Mouse (Mus musculus): ENCODE measurements around the gene Gm4969. TPM values are rescaled to one million over a fixed set of nuclear protein-coding genes. Genes with fewer than 3 reads are reported as not detected.
A peak's percentile ranks its signal among the peaks of the same experiment; 100 is the strongest.

Gene Gm4969
- 3.9 and 4.9 TPM in 2 replicates for polyA plus RNA-seq (2015; fragmentation: Nextera tagmentation; extraction: Ambion mirVana)

- H3K36me3 ChIP-seq (ENCODE audit: control insufficient read depth, insufficient read depth) = no peaks in the 10 kb centered on the region
- 0 out of 2 replicates have a peak, but pooled peaks cover 4% of the 10 kb centered on the region for H3K9me3 ChIP-seq (ENCODE audit: control insufficient read depth, low read length)
- peak; percentile 26 for ATAC-seq
- peak within 1 kb of the TSS; percentile 63 for H3K4me2 ChIP-seq (ENCODE audit: low read length)
- H3K4me1 ChIP-seq (replicated peaks; ENCODE audit: control insufficient read depth, insufficient read depth, low read length) = peaks cover 21% of the 10 kb centered on the region
- no peaks in the 10 kb centered on the region for H3K27me3 ChIP-seq (replicated peaks; ENCODE audit: control insufficient read depth, insufficient read depth, low read length)
- no peak within 1 kb of the TSS for H3K27ac ChIP-seq (ENCODE audit: low read length)
- WGBS = 20% methylated on average over 60 of the region's 64 CpGs
- H3K4me3 ChIP-seq (replicated peaks; ENCODE audit: low read length) = peak within 1 kb of the TSS; percentile 39
- H3K9ac ChIP-seq (replicated peaks; ENCODE audit: low read depth, low read length) = peak within 1 kb of the TSS; percentile 23; the same call in 1 of the 2 replicates
Observed at GRCm38 (mm10) chr7:19118028-19118771, at the start of gene Gm4969. Gm4969 (minus strand) TSS chr7:19118368.

GRCm38 (mm10) chr7:19166990-19167389 is 48.8 kb upstream of the Gm4969 start:
- H3K36me3 ChIP-seq (ENCODE audit: control insufficient read depth, insufficient read depth) = no peaks in the 10 kb centered on the region

GRCm38 (mm10) chr7:19165656-19166423 is 47.7 kb upstream of the Gm4969 start, which contains the start of gene Gipr:
Gipr (minus strand) TSS chr7:19166127.
- peak; percentile 48 for ATAC-seq
- Histone ChIP-seq H3K27me3 (replicated peaks; ENCODE audit: control insufficient read depth, insufficient read depth, low read length) (no peaks in the 10 kb centered on the region), H3K9ac (replicated peaks; ENCODE audit: low read depth, low read length) (peak within 1 kb of the TSS; percentile 53), H3K36me3 (ENCODE audit: control insufficient read depth, insufficient read depth) (no peaks in the 10 kb centered on the region), H3K9me3 (ENCODE audit: control insufficient read depth, low read length) (peaks cover 3% of the 10 kb centered on the region; the same call in 1 of the 2 replicates), H3K4me2 (ENCODE audit: low read length) (peak within 1 kb of the TSS; percentile 53), H3K27ac (ENCODE audit: low read length) (peak within 1 kb of the TSS; percentile 84), H3K4me3 (replicated peaks; ENCODE audit: low read length) (peak within 1 kb of the TSS; percentile 33), H3K4me1 (replicated peaks; ENCODE audit: control insufficient read depth, insufficient read depth, low read length) (peaks cover 37% of the 10 kb centered on the region)
- WGBS = 10% methylated on average over 14 of the region's 14 CpGs

More at GRCm38 (mm10) chr7:19166990-19167389, 48.8 kb upstream of the Gm4969 start:
- H3K27ac ChIP-seq (ENCODE audit: low read length) = no peak overlapping the region
- H3K9me3 ChIP-seq (ENCODE audit: control insufficient read depth, low read length) = peaks cover 3% of the 10 kb centered on the region; the same call in 1 of the 2 replicates
- H3K4me1 ChIP-seq (replicated peaks; ENCODE audit: control insufficient read depth, insufficient read depth, low read length) = peaks cover 41% of the 10 kb centered on the region
- H3K27me3 ChIP-seq (replicated peaks; ENCODE audit: control insufficient read depth, insufficient read depth, low read length) = no peaks in the 10 kb centered on the region
- H3K9ac ChIP-seq (replicated peaks; ENCODE audit: low read depth, low read length) = no peak overlapping the region
- no peak overlapping the region for H3K4me2 ChIP-seq (ENCODE audit: low read length)
- no peak for ATAC-seq
- no peak overlapping the region for H3K4me3 ChIP-seq (replicated peaks; ENCODE audit: low read length)
- 85% methylated on average over 3 of the region's 3 CpGs for WGBS

- H3K4me1 ChIP-seq (replicated peaks; ENCODE audit: control insufficient read depth, insufficient read depth, low read length) = peaks cover 38% of the 10 kb centered on the region
- ATAC-seq = no peak
- no peaks in the 10 kb centered on the region; the same call in 1 of the 2 replicates for H3K27me3 ChIP-seq (replicated peaks; ENCODE audit: control insufficient read depth, insufficient read depth, low read length)
- peaks cover 3% of the 10 kb centered on the region; the same call in 1 of the 2 replicates for H3K9me3 ChIP-seq (ENCODE audit: control insufficient read depth, low read length)
- no peak overlapping the region for H3K9ac ChIP-seq (replicated peaks; ENCODE audit: low read depth, low read length)
- no peaks in the 10 kb centered on the region for H3K36me3 ChIP-seq (ENCODE audit: control insufficient read depth, insufficient read depth)
- peak overlapping the region; percentile 33 for H3K4me3 ChIP-seq (replicated peaks; ENCODE audit: low read length)
- no peak overlapping the region for H3K27ac ChIP-seq (ENCODE audit: low read length)
- peak overlapping the region; percentile 53 for H3K4me2 ChIP-seq (ENCODE audit: low read length)
- WGBS = 2% methylated on average over 13 of the region's 13 CpGs
Observed at GRCm38 (mm10) chr7:19164978-19165377, 46.8 kb upstream of the Gm4969 start.

GRCm38 (mm10) chr7:19164189-19164588 is 46.0 kb upstream of the Gm4969 start:
- peak overlapping the region; percentile 4; the same call in 1 of the 2 replicates for H3K4me3 ChIP-seq (replicated peaks; ENCODE audit: low read length)

GRCm38 (mm10) chr7:19163752-19164151 is 45.6 kb upstream of the Gm4969 start:
- peak overlapping the region; percentile 53; the same call in 1 of the 2 replicates for H3K4me2 ChIP-seq (ENCODE audit: low read length)
- no peaks in the 10 kb centered on the region for H3K36me3 ChIP-seq (ENCODE audit: control insufficient read depth, insufficient read depth)
- no peak for ATAC-seq
- H3K27ac ChIP-seq (ENCODE audit: low read length) = no peak overlapping the region
- H3K4me3 ChIP-seq (replicated peaks; ENCODE audit: low read length) = no peak overlapping the region
- H3K4me1 ChIP-seq (replicated peaks; ENCODE audit: control insufficient read depth, insufficient read depth, low read length) = peaks cover 40% of the 10 kb centered on the region
- H3K27me3 ChIP-seq (replicated peaks; ENCODE audit: control insufficient read depth, insufficient read depth, low read length) = peaks cover 4% of the 10 kb centered on the region; the same call in 1 of the 2 replicates
- WGBS = 28% methylated on average over 12 of the region's 12 CpGs
- no peak overlapping the region for H3K9ac ChIP-seq (replicated peaks; ENCODE audit: low read depth, low read length)
- peaks cover 3% of the 10 kb centered on the region; the same call in 1 of the 2 replicates for H3K9me3 ChIP-seq (ENCODE audit: control insufficient read depth, low read length)

More at GRCm38 (mm10) chr7:19164189-19164588, 46.0 kb upstream of the Gm4969 start:
- H3K9ac ChIP-seq (replicated peaks; ENCODE audit: low read depth, low read length) = no peak overlapping the region
- H3K27me3 ChIP-seq (replicated peaks; ENCODE audit: control insufficient read depth, insufficient read depth, low read length) = peaks cover 4% of the 10 kb centered on the region; the same call in 1 of the 2 replicates
- ATAC-seq = peak; percentile 17; the same call in 1 of the 2 replicates
- H3K36me3 ChIP-seq (ENCODE audit: control insufficient read depth, insufficient read depth) = no peaks in the 10 kb centered on the region
- H3K9me3 ChIP-seq (ENCODE audit: control insufficient read depth, low read length) = peaks cover 3% of the 10 kb centered on the region; the same call in 1 of the 2 replicates
- H3K4me1 ChIP-seq (replicated peaks; ENCODE audit: control insufficient read depth, insufficient read depth, low read length) = peaks cover 38% of the 10 kb centered on the region
- H3K27ac ChIP-seq (ENCODE audit: low read length) = no peak overlapping the region
- under 1% methylated on average over 6 of the region's 6 CpGs for WGBS
- peak overlapping the region; percentile 53 for H3K4me2 ChIP-seq (ENCODE audit: low read length)

- Histone ChIP-seq H3K4me3 (replicated peaks; ENCODE audit: low read length) (no peak overlapping the region), H3K4me1 (replicated peaks; ENCODE audit: control insufficient read depth, insufficient read depth, low read length) (peaks cover 42% of the 10 kb centered on the region)
Observed at GRCm38 (mm10) chr7:19162928-19163327, 44.8 kb upstream of the Gm4969 start.

GRCm38 (mm10) chr7:19160115-19160514 is 41.9 kb upstream of the Gm4969 start:
- no peak overlapping the region for H3K27ac ChIP-seq (ENCODE audit: low read length)
- under 1% methylated on average over 20 of the region's 20 CpGs for WGBS
- peaks cover 4% of the 10 kb centered on the region; the same call in 1 of the 2 replicates for H3K27me3 ChIP-seq (replicated peaks; ENCODE audit: control insufficient read depth, insufficient read depth, low read length)
- H3K36me3 ChIP-seq (ENCODE audit: control insufficient read depth, insufficient read depth) = no peaks in the 10 kb centered on the region
- ATAC-seq = peak; percentile 14; the same call in 1 of the 2 replicates
- H3K4me2 ChIP-seq (ENCODE audit: low read length) = peak overlapping the region; percentile 37
- H3K9ac ChIP-seq (replicated peaks; ENCODE audit: low read depth, low read length) = peak overlapping the region; percentile 3; the same call in 1 of the 2 replicates
- peaks cover 44% of the 10 kb centered on the region for H3K4me1 ChIP-seq (replicated peaks; ENCODE audit: control insufficient read depth, insufficient read depth, low read length)
- H3K4me3 ChIP-seq (replicated peaks; ENCODE audit: low read length) = peak overlapping the region; percentile 27
- no peaks in the 10 kb centered on the region for H3K9me3 ChIP-seq (ENCODE audit: control insufficient read depth, low read length)

More at GRCm38 (mm10) chr7:19162928-19163327, 44.8 kb upstream of the Gm4969 start:
- Histone ChIP-seq H3K4me2 (ENCODE audit: low read length) (no peak overlapping the region), H3K9ac (replicated peaks; ENCODE audit: low read depth, low read length) (no peak overlapping the region), H3K27me3 (replicated peaks; ENCODE audit: control insufficient read depth, insufficient read depth, low read length) (peaks cover 4% of the 10 kb centered on the region; the same call in 1 of the 2 replicates), H3K36me3 (ENCODE audit: control insufficient read depth, insufficient read depth) (no peaks in the 10 kb centered on the region), H3K27ac (ENCODE audit: low read length) (no peak overlapping the region), H3K9me3 (ENCODE audit: control insufficient read depth, low read length) (peaks cover 3% of the 10 kb centered on the region; the same call in 1 of the 2 replicates)
- WGBS = 85% methylated on average over 7 of the region's 7 CpGs
- ATAC-seq = no peak

Data from forebrain, embryonic 16.5 days (tissue).